Mouse (Mus musculus) hindbrain, embryonic 11.5 days (tissue): ENCODE data around the gene Gm17606. TPM values are rescaled to one million over a fixed set of nuclear protein-coding genes. Genes with fewer than 3 reads are reported as not detected.
A peak's percentile ranks its signal among the peaks of the same experiment; 100 is the strongest.

ENCODE experiments used
- ATAC-seq: fragments of 200-750 bp; cut with Nextera tagmentation; 2 replicates; pipeline ENCODE4 v1.8.0; 2017; ENCODE audit warnings: mild to moderate bottlenecking, moderate TSS enrichment, moderate library complexity; ENCODE audit not compliant: low FRiP score
- DNase-seq: peaks from one replicate; pipeline ENCODE4 v3.0.0-alpha.2; 2015; ENCODE audit warnings: low spot score
- H3K27ac ChIP-seq: fragments of 300-500 bp; sonication (generic); 2 replicates; pipeline ENCODE4 v1.5.1; 2014; ENCODE audit warnings: mild to moderate bottlenecking, low read depth, low read length
- H3K27me3 ChIP-seq: fragments of 300-500 bp; sonication (generic); 2 replicates; pipeline ENCODE4 v1.6.1; 2014; ENCODE audit warnings: mild to moderate bottlenecking, low read length, moderate library complexity, mixed read lengths; ENCODE audit not compliant: control insufficient read depth, insufficient read depth
- H3K36me3 ChIP-seq: fragments of 300-500 bp; sonication (generic); 2 replicates; pipeline ENCODE4 v1.6.1; 2014; ENCODE audit warnings: mild to moderate bottlenecking, low read length, moderate library complexity, mixed read lengths; ENCODE audit not compliant: control insufficient read depth, insufficient read depth
- H3K4me1 ChIP-seq: fragments of 300-500 bp; sonication (generic); replicated peaks from 2 replicates; pipeline ENCODE4 v1.6.1; 2014; ENCODE audit warnings: low read length, mixed read lengths; ENCODE audit not compliant: control insufficient read depth, insufficient read depth
- H3K4me2 ChIP-seq: fragments of 300-500 bp; sonication (generic); replicated peaks from 2 replicates; pipeline ENCODE4 v1.6.1; 2014; ENCODE audit warnings: mild to moderate bottlenecking, low read depth, low read length
- H3K4me3 ChIP-seq: fragments of 300-500 bp; sonication (generic); 2 replicates; pipeline ENCODE4 v1.5.1; 2014; ENCODE audit warnings: low read depth, low read length
- H3K9ac ChIP-seq: fragments of 300-500 bp; sonication (generic); 2 replicates; pipeline ENCODE4 v1.6.1; 2014; ENCODE audit warnings: low read depth, low read length
- H3K9me3 ChIP-seq: fragments of 300-500 bp; sonication (generic); 2 replicates; pipeline ENCODE4 v1.6.1; 2016; ENCODE audit warnings: low read length; ENCODE audit not compliant: control insufficient read depth
- WGBS: fragments of 180-500 bp; shearing (Covaris S2); extraction: QIAGEN DNeasy Blood & Tissue Kit; methylation state at CpG from one replicate; pipeline ENCODE4 v1.1.7; 2014; 5-methylcytosine and 5-hydroxymethylcytosine counted together
- polyA plus RNA-seq: library from polyadenylated mRNA; unstranded; fragments of >200 nt; fragmentation: Nextera tagmentation; extraction: Ambion mirVana; gene quantifications from 2 replicates; pipeline ENCODE4 v1.2.1, GENCODE M21; 2014

Gene Gm17606
- polyA plus RNA-seq, 1 experiment from 2014 or later, result not detected

- no peak overlapping the region for H3K4me2 ChIP-seq
- no peak for DNase-seq
- no peak overlapping the region for H3K27ac ChIP-seq
- H3K27me3 ChIP-seq, result no peaks in the 10 kb centered on the region
- no peak for ATAC-seq
- no peak overlapping the region for H3K4me3 ChIP-seq
- no peaks in the 10 kb centered on the region for H3K9me3 ChIP-seq
- H3K9ac ChIP-seq, result no peak overlapping the region
- H3K36me3 ChIP-seq, result no peaks in the 10 kb centered on the region
- WGBS, result 94% methylated on average over 16 of the region's 16 CpGs
- no peaks in the 10 kb centered on the region for H3K4me1 ChIP-seq
Observed at GRCm38 (mm10) chr14:54616226-54616825, 24.4 kb upstream of the Gm17606 start.

- ATAC-seq, result peak; percentile 69
- H3K27ac ChIP-seq, result peak overlapping the region; percentile 62; the same call in 1 of the 2 replicates
- DNase-seq, result peak; percentile 51
- H3K27me3 ChIP-seq, result no peaks in the 10 kb centered on the region
- peak overlapping the region; percentile 73 for H3K4me2 ChIP-seq
- no peaks in the 10 kb centered on the region for H3K9me3 ChIP-seq
- peak overlapping the region; percentile 84 for H3K4me3 ChIP-seq
- no peaks in the 10 kb centered on the region for H3K36me3 ChIP-seq
- WGBS, result 2% methylated on average over 38 of the region's 38 CpGs
- no peaks in the 10 kb centered on the region for H3K4me1 ChIP-seq
- peak overlapping the region; percentile 86 for H3K9ac ChIP-seq
Observed at GRCm38 (mm10) chr14:54617152-54617896, 23.4 kb upstream of the Gm17606 start.

- no peaks in the 10 kb centered on the region for H3K27me3 ChIP-seq
- H3K4me3 ChIP-seq, result peak within 1 kb of the TSS; percentile 84
- WGBS, result under 1% methylated on average over 25 of the region's 25 CpGs
- DNase-seq (peak; percentile 92), ATAC-seq (peak; percentile 89)
- no peaks in the 10 kb centered on the region for H3K36me3 ChIP-seq
- H3K9me3 ChIP-seq, result no peaks in the 10 kb centered on the region
- H3K4me1 ChIP-seq, result no peaks in the 10 kb centered on the region
- peak within 1 kb of the TSS; percentile 73 for H3K4me2 ChIP-seq
- H3K27ac ChIP-seq, result peak within 1 kb of the TSS; percentile 62; the same call in 1 of the 2 replicates
- peak within 1 kb of the TSS; percentile 86 for H3K9ac ChIP-seq
Observed at GRCm38 (mm10) chr14:54617897-54618365, 22.8 kb upstream of the Gm17606 start, which contains the start of gene Psmb5. Psmb5 (minus strand) TSS chr14:54618022.

GRCm38 (mm10) chr14:54621133-54621532 lies 19.6 kb upstream of the Gm17606 start, which contains the start of gene Psmb11:
Psmb11 (plus strand) TSS chr14:54621433.
- Histone ChIP-seq H3K9me3 (no peaks in the 10 kb centered on the region), H3K4me1 (no peaks in the 10 kb centered on the region), H3K27ac (no peak within 1 kb of the TSS), H3K36me3 (no peaks in the 10 kb centered on the region), H3K9ac (no peak within 1 kb of the TSS), H3K27me3 (no peaks in the 10 kb centered on the region), H3K4me2 (no peak within 1 kb of the TSS), H3K4me3 (no peak within 1 kb of the TSS)
- DNase-seq (no peak), ATAC-seq (no peak)
- 94% methylated on average over 1 of the region's 1 CpGs for whole genome bisulfite sequencing

- Histone ChIP-seq H3K4me3 (no peak overlapping the region), H3K27me3 (no peaks in the 10 kb centered on the region), H3K9ac (no peak overlapping the region), H3K27ac (no peak overlapping the region), H3K4me2 (no peak overlapping the region), H3K9me3 (no peaks in the 10 kb centered on the region), H3K4me1 (no peaks in the 10 kb centered on the region), H3K36me3 (no peaks in the 10 kb centered on the region)
- DNase-seq (no peak), ATAC-seq (no peak)
- 93% methylated on average over 6 of the region's 6 CpGs for WGBS
Observed at GRCm38 (mm10) chr14:54623334-54623733, 17.4 kb upstream of the Gm17606 start.

- Histone ChIP-seq H3K27ac (no peak overlapping the region), H3K4me2 (no peak overlapping the region), H3K36me3 (no peaks in the 10 kb centered on the region), H3K4me3 (no peak overlapping the region), H3K9ac (no peak overlapping the region), H3K4me1 (no peaks in the 10 kb centered on the region), H3K9me3 (no peaks in the 10 kb centered on the region), H3K27me3 (no peaks in the 10 kb centered on the region)
- ATAC-seq, result no peak
- no peak for DNase-seq
- WGBS, result 75% methylated on average over 10 of the region's 10 CpGs
Observed at GRCm38 (mm10) chr14:54624976-54625375, 15.8 kb upstream of the Gm17606 start.

- no peaks in the 10 kb centered on the region for H3K4me1 ChIP-seq
- H3K27me3 ChIP-seq, result no peaks in the 10 kb centered on the region
- H3K36me3 ChIP-seq, result peaks cover 5% of the 10 kb centered on the region; the same call in 1 of the 2 replicates
- ATAC-seq (no peak), DNase-seq (no peak)
- H3K4me3 ChIP-seq, result no peak overlapping the region
- no peaks in the 10 kb centered on the region for H3K9me3 ChIP-seq
- H3K9ac ChIP-seq, result no peak overlapping the region
- 75% methylated on average over 5 of the region's 5 CpGs for WGBS
- H3K4me2 ChIP-seq, result no peak overlapping the region
- H3K27ac ChIP-seq, result no peak overlapping the region
Observed at GRCm38 (mm10) chr14:54628103-54628502, 12.6 kb upstream of the Gm17606 start.

GRCm38 (mm10) chr14:54629797-54630196 lies 11.0 kb upstream of the Gm17606 start:
- peaks cover 7% of the 10 kb centered on the region; the same call in 1 of the 2 replicates for H3K36me3 ChIP-seq

More at GRCm38 (mm10) chr14:54629797-54630196, 11.0 kb upstream of the Gm17606 start:
- no peaks in the 10 kb centered on the region for H3K9me3 ChIP-seq
- H3K27ac ChIP-seq, result no peak overlapping the region
- H3K4me1 ChIP-seq, result no peaks in the 10 kb centered on the region
- WGBS, result 75% methylated on average over 2 of the region's 2 CpGs
- DNase-seq (no peak), ATAC-seq (no peak)
- H3K9ac ChIP-seq, result no peak overlapping the region
- no peaks in the 10 kb centered on the region for H3K27me3 ChIP-seq
- H3K4me3 ChIP-seq, result no peak overlapping the region
- H3K4me2 ChIP-seq, result no peak overlapping the region
